Mouse (Mus musculus) lung, postnatal 0 days (tissue): ENCODE results near the gene BC147527.

ENCODE experiments used
- CTCF ChIP-seq: IDR thresholded peaks from 2 replicates; pipeline ENCODE4 v1.5.1; 2016; ENCODE audit warnings: antibody characterized with exemption, mild to moderate bottlenecking
- EP300 ChIP-seq: IDR thresholded peaks from 2 replicates; pipeline ENCODE4 v1.6.1; 2016; ENCODE audit warnings: antibody characterized with exemption, mild to moderate bottlenecking, control low read depth

DNA sequence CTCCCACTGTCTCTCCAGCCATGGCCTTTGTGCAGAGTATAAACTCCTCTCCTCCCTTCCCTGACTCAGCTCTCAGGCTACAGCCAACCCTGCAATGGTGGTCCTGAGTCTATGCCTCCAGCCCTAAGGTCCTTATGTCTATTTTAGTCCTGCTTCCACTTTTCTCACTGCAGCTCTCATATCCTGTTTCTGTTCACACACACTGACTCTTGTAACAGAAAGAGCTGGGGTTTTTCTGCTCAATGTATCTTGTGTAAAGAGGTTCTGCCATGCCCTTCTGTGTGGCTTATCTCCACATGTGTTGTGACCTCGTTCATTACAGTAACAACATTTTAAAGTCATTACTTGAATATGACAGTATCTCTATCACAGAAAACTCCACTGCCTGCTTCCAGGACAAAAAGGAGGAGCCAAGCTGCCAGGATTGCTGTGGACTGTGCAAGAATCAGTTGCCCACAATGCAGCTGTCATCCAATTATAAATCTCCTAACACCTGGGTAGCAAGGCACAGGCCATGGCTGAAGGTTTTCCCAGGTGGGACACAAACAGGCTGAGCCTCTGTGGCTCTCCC, 783 bp upstream of the BC147527 start:
- TF ChIP-seq CTCF (no peak), EP300 (no peak)
